Mouse (Mus musculus): ENCODE measurements at regions not wholly inside any gene's neighbourhood (a gene's known extent, or its start where the extent isn't known, plus 50 kb on each side); places are given as distances from the start of the nearest gene placed in this dataset.

DNA sequence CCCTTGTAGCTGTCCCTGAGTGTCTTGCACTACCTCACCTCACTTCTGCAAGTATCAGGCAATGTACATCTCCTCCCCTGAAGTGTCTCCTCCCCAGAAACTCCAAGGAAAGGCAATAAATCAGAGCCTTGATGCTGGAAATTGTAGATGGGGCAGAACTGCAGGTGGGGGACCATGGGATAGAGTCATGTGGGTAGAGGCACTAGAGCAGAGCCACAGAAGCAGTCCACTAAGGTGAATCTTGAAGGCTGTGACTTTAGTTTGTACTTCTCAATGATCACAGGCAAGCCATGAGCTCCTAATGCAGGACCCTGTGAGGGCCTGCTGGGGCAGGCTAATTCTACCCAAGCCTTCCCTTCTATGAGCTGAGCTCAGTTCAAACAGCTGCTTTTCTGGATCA, 80.4 kb downstream of the Sox11 start:
- TF ChIP-seq EP300 (optimal IDR thresholded peaks at IDR 0.05) = no peak
- TF ChIP-seq CTCF (IDR thresholded peaks at IDR 0.05; ENCODE audit: low read depth) = no peak
